Mouse (Mus musculus) kidney, adult 2 months (tissue): ENCODE data around the gene B020031M17Rik. TPM values are rescaled to one million over a fixed set of nuclear protein-coding genes. Genes with fewer than 3 reads are reported as not detected.
A peak's percentile ranks its signal among the peaks of the same experiment; 100 is the strongest.
"Not testable (repeated sequence)": the region's sequence is repeated elsewhere in the genome, so short reads cannot be mapped to it uniquely, and the experiment has no call there.

Source experiments
- DNase-seq: peaks from one replicate; pipeline ENCODE4 v3.0.0; 2021
- H3K27ac ChIP-seq: fragments of 200-500 bp; 2 replicates; pipeline ENCODE4 v1.5.1; 2012; ENCODE audit warnings: low read depth, low read length, control low read depth, inconsistent platforms; ENCODE audit not compliant: insufficient read depth
- H3K27me3 ChIP-seq: fragments of 200-500 bp; replicated peaks from 2 replicates; pipeline ENCODE4 v1.6.1; 2012; ENCODE audit warnings: mild to moderate bottlenecking, moderate library complexity, low read length, inconsistent platforms; ENCODE audit not compliant: control insufficient read depth, insufficient read depth
- H3K36me3 ChIP-seq: fragments of 200-500 bp; 2 replicates; pipeline ENCODE4 v1.6.1; 2012; ENCODE audit warnings: mild to moderate bottlenecking, moderate library complexity, low read length, inconsistent platforms; ENCODE audit not compliant: control insufficient read depth, insufficient read depth
- H3K4me1 ChIP-seq: fragments of 200-500 bp; 2 replicates; pipeline ENCODE4 v1.6.1; 2011; ENCODE audit warnings: low read length; ENCODE audit not compliant: control insufficient read depth, insufficient read depth
- H3K4me3 ChIP-seq: fragments of 200-500 bp; 2 replicates; pipeline ENCODE4 v1.5.1; 2011; ENCODE audit warnings: mild to moderate bottlenecking, low read depth, low read length, control low read depth; ENCODE audit not compliant: insufficient read depth
- WGBS: fragments of 180-500 bp; shearing (Covaris S2); methylation state at CpG from one replicate; pipeline ENCODE4 v1.1.7; 2018; 5-methylcytosine and 5-hydroxymethylcytosine counted together
- polyA plus RNA-seq: library from polyadenylated mRNA; depleted of rRNA; stranded (reverse); fragments of >200 nt; gene quantifications from 2 replicates; pipeline ENCODE4 v1.2.3, GENCODE M21; 2012; rRNA removed

B020031M17Rik gene
- polyA plus RNA-seq, result not detected in 2 replicates

DNA sequence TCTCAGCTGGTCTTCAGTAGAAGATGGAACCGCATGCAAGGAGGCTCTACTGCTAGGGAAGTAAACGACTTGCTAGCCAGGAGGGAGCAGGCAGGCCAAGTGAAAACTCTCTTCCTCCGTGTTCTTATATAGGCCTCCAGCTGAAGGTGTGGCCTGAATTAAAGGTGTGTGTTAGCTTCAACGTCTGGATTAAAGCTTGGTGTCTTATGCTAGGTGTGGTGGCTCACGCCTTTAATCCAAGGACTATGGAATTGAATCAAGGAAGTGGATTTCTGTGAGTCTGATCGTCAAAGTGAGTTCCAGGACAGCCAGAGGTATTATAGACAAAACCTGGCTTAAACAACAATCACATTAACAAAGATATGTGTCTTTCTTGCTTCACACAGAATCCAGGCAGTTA lies at the start of gene B020031M17Rik:
TSS of gene B020031M17Rik (minus strand) at position 101 of the 400 bp plus-strand sequence.
- H3K36me3 ChIP-seq, H3K4me3 ChIP-seq, H3K4me1 ChIP-seq, DNase-seq, H3K27ac ChIP-seq, H3K27me3 ChIP-seq: not testable (repeated sequence)
- WGBS, result 78% methylated on average over 4 of the region's 6 CpGs

DNA sequence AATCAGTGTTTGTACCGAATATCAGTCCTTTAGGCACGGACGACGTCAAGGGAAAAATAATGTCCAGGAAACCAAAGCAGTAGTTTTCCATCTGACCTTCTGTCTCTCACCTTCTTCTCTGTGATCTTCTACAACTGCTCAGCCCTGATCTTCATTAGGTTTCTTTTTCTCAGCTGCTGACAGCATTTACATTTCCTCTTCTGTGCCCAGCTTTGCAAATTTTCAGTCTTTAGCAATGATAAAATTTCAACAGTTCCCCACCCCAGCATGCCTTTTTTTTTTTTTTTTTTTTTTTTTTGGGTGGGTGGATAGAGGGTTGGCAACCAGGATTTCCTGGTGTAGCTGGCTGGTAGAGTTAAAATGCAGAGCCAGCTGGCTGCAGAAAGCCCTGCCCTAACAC lies 48.6 kb upstream of the B020031M17Rik start:
- whole genome bisulfite sequencing, result no CpG with 5 or more reads among the region's 4 CpGs

DNA sequence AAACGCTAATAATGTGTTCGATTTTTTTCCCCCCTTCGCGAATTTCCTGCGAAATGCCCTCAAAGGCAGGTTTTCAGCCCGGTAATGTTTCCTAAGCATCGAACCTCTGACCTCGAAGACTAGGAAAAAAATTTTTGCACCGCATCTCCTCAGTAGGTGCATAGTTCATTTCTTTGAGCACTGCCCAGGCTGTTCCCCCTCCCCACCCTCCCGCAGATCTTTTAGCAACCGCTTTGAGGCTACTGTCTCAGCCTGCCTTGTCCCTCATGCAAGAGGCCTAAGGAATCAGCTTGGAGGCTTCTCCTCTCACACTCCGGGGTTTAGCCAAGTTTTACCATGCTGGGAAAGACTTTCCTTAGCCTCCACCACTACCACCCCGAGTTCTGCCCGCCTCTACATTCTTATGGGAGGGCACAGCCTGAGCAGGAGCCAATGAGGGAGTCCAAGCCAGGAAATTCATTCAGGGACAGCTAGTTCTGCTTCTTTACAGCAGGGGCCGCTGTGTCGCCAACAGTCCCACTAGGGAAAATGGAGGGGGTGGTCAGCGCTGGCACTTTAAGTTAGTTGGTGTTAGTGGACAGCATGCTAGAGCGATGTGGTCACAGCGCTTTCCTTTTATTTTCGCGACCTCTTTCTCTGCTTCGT lies 48.0 kb upstream of the B020031M17Rik start:
- not testable (repeated sequence) for DNase-seq, H3K4me1 ChIP-seq, H3K27ac ChIP-seq, H3K27me3 ChIP-seq, H3K36me3 ChIP-seq, H3K4me3 ChIP-seq
- no CpG with 5 or more reads among the region's 22 CpGs for WGBS

More for the DNA sequence above, 48.6 kb upstream of the B020031M17Rik start:
- not testable (repeated sequence) for H3K36me3 ChIP-seq, H3K27me3 ChIP-seq, H3K4me3 ChIP-seq, H3K4me1 ChIP-seq, DNase-seq, H3K27ac ChIP-seq

DNA sequence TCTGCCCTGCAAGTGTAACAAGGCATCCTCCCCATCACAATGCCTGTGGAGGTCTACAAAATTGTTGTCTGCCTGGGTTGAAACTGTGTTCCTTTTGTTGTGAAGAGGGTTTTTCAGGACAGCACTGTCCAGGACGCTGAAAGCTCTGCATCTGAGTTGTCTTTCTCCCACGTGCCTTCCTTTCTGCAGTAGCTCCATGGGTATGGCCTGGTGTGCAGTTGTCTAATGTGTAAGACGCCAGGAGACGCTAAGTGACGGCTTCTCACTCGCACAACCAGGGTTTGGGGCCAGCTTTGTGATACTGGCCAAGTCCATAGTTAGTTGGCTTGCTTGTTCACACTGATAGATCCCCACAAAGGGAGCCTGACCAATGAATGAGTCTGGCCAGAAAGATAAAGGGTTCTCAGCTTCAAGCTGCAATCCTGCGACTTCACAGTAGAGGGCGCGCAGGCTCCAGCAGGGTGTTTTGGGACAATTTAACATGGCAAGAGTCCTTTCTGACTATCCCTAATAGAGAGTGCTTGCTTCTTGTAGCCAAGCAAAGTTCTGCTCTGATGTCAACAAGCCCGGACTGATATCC lies 41.4 kb upstream of the B020031M17Rik start:
- not testable (repeated sequence) for DNase-seq, H3K27ac ChIP-seq, H3K27me3 ChIP-seq, H3K36me3 ChIP-seq, H3K4me3 ChIP-seq, H3K4me1 ChIP-seq
- no CpG with 5 or more reads among the region's 10 CpGs for WGBS

DNA sequence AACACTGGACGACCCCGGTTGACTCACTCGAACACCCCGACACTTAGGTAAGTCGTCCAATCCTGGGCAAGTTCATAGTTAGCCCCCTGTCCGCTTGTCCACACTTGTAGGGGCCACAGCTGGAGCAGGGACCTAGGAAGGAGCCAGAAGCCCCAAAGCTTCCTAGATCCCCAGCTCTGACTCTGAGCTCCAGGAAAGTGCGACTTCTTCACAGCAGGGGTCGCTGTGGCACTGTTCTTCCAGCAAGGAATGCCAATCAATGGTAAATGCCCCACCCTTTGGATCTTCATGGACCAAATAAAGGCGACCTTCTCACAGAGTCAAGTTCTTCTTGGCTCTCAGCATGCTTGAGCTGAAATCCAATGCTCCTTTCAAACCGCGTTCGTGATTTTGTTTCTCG lies 40.7 kb upstream of the B020031M17Rik start:
- DNase-seq, H3K4me1 ChIP-seq, H3K4me3 ChIP-seq, H3K27me3 ChIP-seq, H3K36me3 ChIP-seq, H3K27ac ChIP-seq: not testable (repeated sequence)
- no CpG with 5 or more reads among the region's 13 CpGs for WGBS

DNA sequence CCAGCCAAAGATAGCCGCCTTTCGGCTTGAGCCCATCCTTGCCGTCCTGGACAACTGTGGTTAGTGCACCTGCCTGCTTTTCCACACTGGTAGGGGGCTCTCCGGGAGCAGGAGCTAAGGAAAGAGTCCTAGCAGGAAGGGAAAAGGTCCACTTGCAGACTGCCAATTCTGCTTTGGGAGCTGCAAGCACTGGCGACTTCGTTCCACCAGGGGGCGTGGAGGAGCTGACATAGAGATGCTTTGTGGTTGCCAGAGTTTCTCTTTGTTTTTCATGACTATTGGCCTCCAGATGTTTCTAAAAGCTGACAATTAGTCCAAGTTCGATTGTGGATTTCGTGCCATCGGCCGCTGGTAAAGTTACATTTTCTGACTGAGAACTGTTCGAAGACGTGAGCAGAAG lies 18.6 kb upstream of the B020031M17Rik start:
- not testable (repeated sequence) for H3K36me3 ChIP-seq, H3K4me1 ChIP-seq, H3K4me3 ChIP-seq, DNase-seq, H3K27me3 ChIP-seq, H3K27ac ChIP-seq
- no CpG with 5 or more reads among the region's 13 CpGs for WGBS

DNA sequence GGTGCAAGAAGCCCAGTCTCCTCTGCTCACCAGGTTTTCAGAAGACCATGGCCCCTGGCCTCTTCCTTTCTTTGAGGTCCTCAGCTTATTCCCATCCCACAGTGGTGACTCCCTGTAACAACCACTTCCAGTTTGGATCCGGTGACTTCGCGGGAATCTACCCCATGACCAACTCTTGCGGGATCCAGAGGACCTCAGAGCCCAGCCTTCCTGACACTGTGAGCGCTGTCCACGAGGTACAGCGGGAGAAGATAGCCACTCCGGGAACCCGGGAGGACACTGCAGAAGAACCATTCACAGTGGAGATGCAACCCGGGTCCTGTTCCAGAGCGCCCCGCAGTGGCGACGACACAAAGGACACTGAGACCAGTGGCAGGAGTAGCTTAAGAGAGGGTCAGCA lies 17.6 kb upstream of the B020031M17Rik start:
- not testable (repeated sequence) for H3K27ac ChIP-seq, H3K4me3 ChIP-seq, DNase-seq, H3K27me3 ChIP-seq, H3K36me3 ChIP-seq, H3K4me1 ChIP-seq
- no CpG with 5 or more reads among the region's 14 CpGs for WGBS

DNA sequence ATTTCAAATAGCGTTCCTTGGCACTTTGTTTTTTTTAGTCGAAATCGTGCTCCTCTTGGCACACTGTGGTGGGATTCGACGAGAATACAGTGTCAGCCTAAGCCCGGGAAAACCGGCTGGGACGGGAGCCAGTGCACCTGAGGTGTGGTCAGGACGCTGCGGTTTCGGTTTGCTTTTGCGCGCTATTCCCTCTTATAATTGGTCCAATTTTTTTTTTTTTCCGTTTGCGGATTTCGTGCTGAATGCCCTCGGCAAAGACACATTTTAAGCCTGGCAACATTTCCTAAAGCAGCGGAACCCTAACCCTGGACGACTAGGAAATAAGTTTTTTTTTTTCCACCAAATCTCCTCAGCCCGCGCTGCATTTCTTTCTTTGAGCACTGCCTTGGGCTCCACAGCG lies 15.4 kb upstream of the B020031M17Rik start:
- not testable (repeated sequence) for H3K36me3 ChIP-seq, H3K27me3 ChIP-seq, H3K27ac ChIP-seq, H3K4me1 ChIP-seq
- H3K4me3 ChIP-seq, result 0 out of 2 replicates have a peak overlapping the region, but pooled peaks have one; percentile 28
- WGBS, result under 1% methylated on average over 21 of the region's 22 CpGs
- peak; percentile 35 for DNase-seq

DNA sequence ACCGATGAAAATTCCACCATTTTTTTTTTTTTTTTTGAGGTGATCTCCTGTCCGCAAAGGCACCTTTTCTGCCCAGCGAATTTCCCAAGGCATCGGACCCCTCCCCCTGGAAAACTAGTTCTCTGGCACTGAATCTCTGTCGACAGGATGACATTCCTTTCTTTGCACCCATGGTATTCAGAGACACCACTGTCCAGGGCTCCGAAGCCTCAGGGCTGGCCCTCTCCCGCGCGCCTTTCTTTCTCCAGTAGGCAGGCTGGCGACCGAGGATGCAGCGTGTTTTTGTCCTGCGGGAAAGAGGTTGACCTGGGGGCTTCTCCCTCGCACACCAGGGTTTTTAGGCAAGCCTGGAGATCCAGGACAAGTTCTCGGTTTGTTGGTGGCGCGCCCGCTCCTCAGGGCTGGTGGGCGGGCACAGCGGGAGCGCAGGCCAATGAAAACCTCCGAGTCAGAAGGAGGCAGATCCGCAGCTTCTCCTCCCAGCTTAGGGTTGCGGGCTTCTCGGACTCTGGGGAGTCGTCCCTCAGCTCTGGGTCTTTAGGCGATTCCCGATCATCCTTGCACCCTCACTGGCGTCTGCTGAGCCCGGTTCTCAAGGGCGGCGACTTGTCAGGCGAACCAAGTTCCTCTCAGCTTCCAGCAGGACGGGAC lies 14.8 kb upstream of the B020031M17Rik start:
- H3K27me3 ChIP-seq, H3K27ac ChIP-seq, H3K4me1 ChIP-seq, H3K36me3 ChIP-seq, H3K4me3 ChIP-seq: not testable (repeated sequence)
- DNase-seq, result peak; percentile 3
- 2% methylated on average over 18 of the region's 34 CpGs for WGBS

DNA sequence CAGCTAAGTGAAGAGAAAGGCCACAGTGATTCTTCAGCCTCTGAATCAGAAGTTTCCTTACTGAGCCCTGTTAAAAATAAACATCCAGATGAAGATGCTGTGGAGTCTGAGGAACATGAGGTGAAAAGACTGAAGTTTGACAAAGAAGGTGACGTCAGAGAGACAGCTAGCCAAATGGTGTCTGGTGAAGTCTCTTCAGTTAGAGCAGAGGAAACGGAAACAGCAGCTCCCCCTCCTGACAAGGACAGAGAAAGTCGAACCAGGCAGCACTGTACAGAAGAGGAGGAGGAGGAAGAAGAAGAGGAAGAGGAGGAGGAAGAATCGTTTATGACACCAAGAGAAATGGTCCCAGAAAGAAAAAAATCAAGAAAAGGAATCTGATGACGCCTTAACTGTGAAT lies 12.2 kb upstream of the B020031M17Rik start:
- H3K4me1 ChIP-seq, DNase-seq, H3K4me3 ChIP-seq, H3K27ac ChIP-seq, H3K27me3 ChIP-seq, H3K36me3 ChIP-seq: not testable (repeated sequence)
- WGBS, result no CpG with 5 or more reads among the region's 5 CpGs

DNA sequence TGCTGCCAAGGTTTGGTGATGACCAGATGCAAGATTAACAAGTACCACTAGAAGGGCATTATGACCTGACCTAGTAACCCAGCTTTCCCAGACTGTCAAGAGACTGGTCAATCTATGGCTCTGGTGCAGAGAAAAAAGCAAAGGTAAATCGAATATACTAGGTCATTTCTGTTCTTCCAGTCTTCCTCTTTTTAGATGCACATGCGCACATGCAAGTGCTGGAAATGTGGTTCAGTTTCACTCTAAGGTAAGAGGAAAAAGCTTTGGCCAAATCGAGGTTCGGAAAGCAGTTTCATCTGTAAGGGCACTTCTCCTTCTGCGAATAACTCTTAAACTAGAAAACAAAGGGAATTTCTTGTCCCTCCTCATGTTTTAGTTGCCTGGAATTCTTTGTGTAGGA lies 5.0 kb upstream of the B020031M17Rik start:
- not testable (repeated sequence) for H3K4me3 ChIP-seq, H3K4me1 ChIP-seq, DNase-seq, H3K27ac ChIP-seq, H3K36me3 ChIP-seq, H3K27me3 ChIP-seq
- WGBS, result no CpG with 5 or more reads among the region's 5 CpGs
